Mouse (Mus musculus): ENCODE results near the gene Aifm2. TPM values are rescaled to one million over a fixed set of nuclear protein-coding genes. Genes with fewer than 3 reads are reported as not detected.

Aifm2 gene
- polyA plus RNA-seq, 1 experiment from 2014 or later, result 12.5 TPM

GRCm38 (mm10) chr10:61722215-61722614 lies 7.2 kb downstream of the Aifm2 start:
- WGBS, result 76% methylated on average over 3 of the region's 3 CpGs
- H3K27ac ChIP-seq, result no peak overlapping the region
- H3K4me1 ChIP-seq, result no peaks in the 10 kb centered on the region
- no peak for ATAC-seq (ENCODE audit: insufficient number of reproducible peaks, low FRiP score, low TSS enrichment, low read depth)
- H3K4me2 ChIP-seq, result no peak overlapping the region
- no peak overlapping the region for H3K9ac ChIP-seq
- no peaks in the 10 kb centered on the region for H3K9me3 ChIP-seq
- H3K27me3 ChIP-seq, result no peaks in the 10 kb centered on the region
- H3K36me3 ChIP-seq, result no peaks in the 10 kb centered on the region
- no peak overlapping the region for H3K4me3 ChIP-seq

GRCm38 (mm10) chr10:61723271-61723670 lies 8.2 kb downstream of the Aifm2 start:
- no peak for ATAC-seq (ENCODE audit: insufficient number of reproducible peaks, low FRiP score, low TSS enrichment, low read depth)
- 65% methylated on average over 6 of the region's 6 CpGs for WGBS

GRCm38 (mm10) chr10:61729181-61729580 lies 14.1 kb downstream of the Aifm2 start:
- ATAC-seq (ENCODE audit: insufficient number of reproducible peaks, low FRiP score, low TSS enrichment, low read depth), result no peak
- Histone ChIP-seq H3K4me1 (no peaks in the 10 kb centered on the region), H3K27me3 (no peaks in the 10 kb centered on the region), H3K9me3 (no peaks in the 10 kb centered on the region), H3K9ac (no peak overlapping the region), H3K36me3 (peaks cover 9% of the 10 kb centered on the region; the same call in 1 of the 2 replicates), H3K4me3 (no peak overlapping the region), H3K27ac (no peak overlapping the region), H3K4me2 (no peak overlapping the region)
- WGBS, result 36% methylated on average over 11 of the region's 11 CpGs

More at GRCm38 (mm10) chr10:61723271-61723670, 8.2 kb downstream of the Aifm2 start:
- no peak overlapping the region for H3K27ac ChIP-seq
- no peaks in the 10 kb centered on the region for H3K9me3 ChIP-seq
- H3K27me3 ChIP-seq, result no peaks in the 10 kb centered on the region
- H3K4me2 ChIP-seq, result no peak overlapping the region
- no peak overlapping the region for H3K9ac ChIP-seq
- H3K4me1 ChIP-seq, result no peaks in the 10 kb centered on the region
- no peak overlapping the region for H3K4me3 ChIP-seq
- H3K36me3 ChIP-seq, result peaks cover 5% of the 10 kb centered on the region; the same call in 1 of the 2 replicates

GRCm38 (mm10) chr10:61730171-61730570 lies 15.1 kb downstream of the Aifm2 start:
- 94% methylated on average over 6 of the region's 6 CpGs for WGBS
- ATAC-seq (ENCODE audit: insufficient number of reproducible peaks, low FRiP score, low TSS enrichment, low read depth), result no peak

GRCm38 (mm10) chr10:61734377-61734776 lies 19.3 kb downstream of the Aifm2 start:
- 42% methylated on average over 3 of the region's 3 CpGs for WGBS
- no peak overlapping the region for H3K4me2 ChIP-seq
- no peak overlapping the region for H3K27ac ChIP-seq
- no peaks in the 10 kb centered on the region for H3K27me3 ChIP-seq
- no peak for ATAC-seq (ENCODE audit: insufficient number of reproducible peaks, low FRiP score, low TSS enrichment, low read depth)
- no peak overlapping the region for H3K9ac ChIP-seq
- H3K9me3 ChIP-seq, result no peaks in the 10 kb centered on the region
- peaks cover 20% of the 10 kb centered on the region for H3K36me3 ChIP-seq
- H3K4me3 ChIP-seq, result no peak overlapping the region
- H3K4me1 ChIP-seq, result no peaks in the 10 kb centered on the region

More at GRCm38 (mm10) chr10:61730171-61730570, 15.1 kb downstream of the Aifm2 start:
- Histone ChIP-seq H3K9me3 (no peaks in the 10 kb centered on the region), H3K4me2 (no peak overlapping the region), H3K9ac (no peak overlapping the region), H3K27ac (no peak overlapping the region), H3K36me3 (peaks cover 9% of the 10 kb centered on the region; the same call in 1 of the 2 replicates), H3K27me3 (no peaks in the 10 kb centered on the region), H3K4me1 (no peaks in the 10 kb centered on the region), H3K4me3 (no peak overlapping the region)

- H3K36me3 ChIP-seq, result peaks cover 39% of the 10 kb centered on the region
- WGBS, result 70% methylated on average over 10 of the region's 10 CpGs
- no peak overlapping the region for H3K4me2 ChIP-seq
- no peaks in the 10 kb centered on the region for H3K27me3 ChIP-seq
- no peaks in the 10 kb centered on the region for H3K4me1 ChIP-seq
- no peak overlapping the region for H3K27ac ChIP-seq
- no peaks in the 10 kb centered on the region for H3K9me3 ChIP-seq
- no peak overlapping the region for H3K4me3 ChIP-seq
- no peak for ATAC-seq (ENCODE audit: insufficient number of reproducible peaks, low FRiP score, low TSS enrichment, low read depth)
- no peak overlapping the region for H3K9ac ChIP-seq
These were observed 21.6 kb downstream of the Aifm2 start for GRCm38 (mm10) chr10:61736671-61737078.

GRCm38 (mm10) chr10:61737537-61737936 lies 22.5 kb downstream of the Aifm2 start:
- H3K36me3 ChIP-seq, result peaks cover 47% of the 10 kb centered on the region
- no peaks in the 10 kb centered on the region for H3K4me1 ChIP-seq
- no peak overlapping the region for H3K9ac ChIP-seq
- WGBS, result 78% methylated on average over 1 of the region's 1 CpGs
- no peak for ATAC-seq (ENCODE audit: insufficient number of reproducible peaks, low FRiP score, low TSS enrichment, low read depth)
- H3K4me3 ChIP-seq, result no peak overlapping the region
- no peaks in the 10 kb centered on the region for H3K27me3 ChIP-seq
- H3K27ac ChIP-seq, result no peak overlapping the region
- H3K4me2 ChIP-seq, result no peak overlapping the region
- H3K9me3 ChIP-seq, result no peaks in the 10 kb centered on the region

- no peak overlapping the region for H3K9ac ChIP-seq
- H3K27me3 ChIP-seq, result no peaks in the 10 kb centered on the region
- H3K36me3 ChIP-seq, result peaks cover 53% of the 10 kb centered on the region
- H3K27ac ChIP-seq, result no peak overlapping the region
- 89% methylated on average over 4 of the region's 4 CpGs for WGBS
- no peak for ATAC-seq (ENCODE audit: insufficient number of reproducible peaks, low FRiP score, low TSS enrichment, low read depth)
- H3K4me2 ChIP-seq, result no peak overlapping the region
- no peaks in the 10 kb centered on the region for H3K9me3 ChIP-seq
- H3K4me3 ChIP-seq, result no peak overlapping the region
- H3K4me1 ChIP-seq, result no peaks in the 10 kb centered on the region
These were observed 23.1 kb downstream of the Aifm2 start for GRCm38 (mm10) chr10:61738126-61738525.

GRCm38 (mm10) chr10:61741306-61741705 lies 26.2 kb downstream of the Aifm2 start:
- no peak for ATAC-seq (ENCODE audit: insufficient number of reproducible peaks, low FRiP score, low TSS enrichment, low read depth)
- H3K36me3 ChIP-seq, result peaks cover 84% of the 10 kb centered on the region
- no peak overlapping the region for H3K27ac ChIP-seq
- WGBS, result 89% methylated on average over 1 of the region's 1 CpGs
- no peaks in the 10 kb centered on the region for H3K4me1 ChIP-seq
- no peak overlapping the region for H3K4me2 ChIP-seq
- no peak overlapping the region for H3K9ac ChIP-seq
- no peaks in the 10 kb centered on the region for H3K9me3 ChIP-seq
- H3K4me3 ChIP-seq, result no peak overlapping the region
- no peaks in the 10 kb centered on the region for H3K27me3 ChIP-seq

GRCm38 (mm10) chr10:61741873-61742272 lies 26.8 kb downstream of the Aifm2 start:
- H3K27me3 ChIP-seq, result no peaks in the 10 kb centered on the region
- WGBS, result 78% methylated on average over 4 of the region's 4 CpGs
- no peaks in the 10 kb centered on the region for H3K9me3 ChIP-seq
- H3K36me3 ChIP-seq, result peaks cover 89% of the 10 kb centered on the region
- H3K4me1 ChIP-seq, result no peaks in the 10 kb centered on the region
- no peak overlapping the region for H3K4me2 ChIP-seq
- no peak overlapping the region for H3K4me3 ChIP-seq
- no peak overlapping the region for H3K9ac ChIP-seq
- no peak overlapping the region for H3K27ac ChIP-seq
- no peak for ATAC-seq (ENCODE audit: insufficient number of reproducible peaks, low FRiP score, low TSS enrichment, low read depth)

- Histone ChIP-seq H3K9ac (no peak overlapping the region), H3K36me3 (peaks cover 92% of the 10 kb centered on the region), H3K4me2 (no peak overlapping the region), H3K27me3 (no peaks in the 10 kb centered on the region), H3K27ac (no peak overlapping the region), H3K4me1 (no peaks in the 10 kb centered on the region), H3K9me3 (no peaks in the 10 kb centered on the region), H3K4me3 (no peak overlapping the region)
- 94% methylated on average over 8 of the region's 8 CpGs for WGBS
- no peak for ATAC-seq (ENCODE audit: insufficient number of reproducible peaks, low FRiP score, low TSS enrichment, low read depth)
These were observed 27.3 kb downstream of the Aifm2 start for GRCm38 (mm10) chr10:61742336-61742735.

- WGBS, result 88% methylated on average over 4 of the region's 4 CpGs
- Histone ChIP-seq H3K36me3 (peaks cover 95% of the 10 kb centered on the region), H3K9me3 (no peaks in the 10 kb centered on the region), H3K9ac (no peak overlapping the region), H3K4me2 (no peak overlapping the region), H3K27ac (no peak overlapping the region), H3K4me1 (no peaks in the 10 kb centered on the region), H3K4me3 (no peak overlapping the region), H3K27me3 (no peaks in the 10 kb centered on the region)
- no peak for ATAC-seq (ENCODE audit: insufficient number of reproducible peaks, low FRiP score, low TSS enrichment, low read depth)
These were observed 30.1 kb downstream of the Aifm2 start for GRCm38 (mm10) chr10:61745133-61745532.

- 89% methylated on average over 13 of the region's 13 CpGs for WGBS
- no peak overlapping the region for H3K4me3 ChIP-seq
These were observed 32.2 kb downstream of the Aifm2 start for GRCm38 (mm10) chr10:61747302-61747701.

More at GRCm38 (mm10) chr10:61747302-61747701, 32.2 kb downstream of the Aifm2 start:
- Histone ChIP-seq H3K27ac (no peak overlapping the region), H3K36me3 (peaks cover 95% of the 10 kb centered on the region), H3K27me3 (no peaks in the 10 kb centered on the region), H3K4me1 (no peaks in the 10 kb centered on the region), H3K9ac (no peak overlapping the region), H3K9me3 (no peaks in the 10 kb centered on the region), H3K4me2 (no peak overlapping the region)
- no peak for ATAC-seq (ENCODE audit: insufficient number of reproducible peaks, low FRiP score, low TSS enrichment, low read depth)

All from limb, embryonic 15.5 days (tissue).